Mouse (Mus musculus) heart, postnatal 0 days (tissue): ENCODE results near the gene Chrna4.

Source experiments
- CTCF ChIP-seq: IDR thresholded peaks from 2 replicates; pipeline ENCODE4 v1.5.1; 2016; ENCODE audit warnings: antibody characterized with exemption, control low read depth, low read depth
- EP300 ChIP-seq: IDR thresholded peaks from 2 replicates; pipeline ENCODE4 v1.6.1; 2016; ENCODE audit warnings: antibody characterized with exemption, low read depth

- no peak for TF ChIP-seq CTCF
- TF ChIP-seq EP300: no peak
Measured at GRCm38 (mm10) chr2:181008339-181008738, 35.0 kb downstream of the Chrna4 start.
